Mouse (Mus musculus) G1E (cell line): ENCODE data around the gene Asns. TPM values are rescaled to one million over a fixed set of nuclear protein-coding genes. Genes with fewer than 3 reads are reported as not detected.

Source experiments
- ATAC-seq: 2 replicates; pipeline ENCODE4 v1.8.0; 2016; ENCODE audit warnings: mild to moderate bottlenecking; ENCODE audit not compliant: insufficient number of reproducible peaks, poor library complexity, low FRiP score, severe bottlenecking; ENCODE audit errors: extremely low read depth
- DNase-seq: peaks from one replicate; pipeline ENCODE4 v3.0.0; 2012; ENCODE audit warnings: low spot score
- H3K27me3 ChIP-seq: 2 replicates; pipeline ENCODE4 v1.6.1; 2012; ENCODE audit warnings: mild to moderate bottlenecking, low read length, inconsistent platforms; ENCODE audit not compliant: insufficient read depth
- H3K36me3 ChIP-seq: replicated peaks from 2 replicates; pipeline ENCODE3; 2012; ENCODE audit warnings: mild to moderate bottlenecking, inconsistent platforms
- H3K4me1 ChIP-seq: 2 replicates; pipeline ENCODE4 v1.6.1; 2012; ENCODE audit warnings: low read depth, low read length, inconsistent platforms, mixed read lengths; ENCODE audit not compliant: insufficient read depth
- H3K4me3 ChIP-seq: 2 replicates; pipeline ENCODE4 v1.5.1; 2012; ENCODE audit warnings: low read depth, mild to moderate bottlenecking, inconsistent platforms, low read length, moderate library complexity, mixed read lengths
- H3K9me3 ChIP-seq: replicated peaks from 2 replicates; pipeline ENCODE4 v1.6.1; 2012; ENCODE audit warnings: inconsistent platforms
- CTCF ChIP-seq: IDR thresholded peaks from 2 replicates; pipeline ENCODE4 v1.5.1; 2012; ENCODE audit warnings: low read depth, low read length, inconsistent platforms, mixed read lengths
- GATA1 ChIP-seq: IDR thresholded peaks from 2 replicates; pipeline ENCODE4 v1.6.1; 2012; ENCODE audit warnings: borderline replicate concordance, low read length, inconsistent platforms, mixed read lengths
- GATA2 ChIP-seq: IDR thresholded peaks from 2 replicates; pipeline ENCODE4 v1.6.1; 2012; ENCODE audit warnings: low read depth, low read length, inconsistent platforms, borderline replicate concordance
- POLR2AphosphoS5 ChIP-seq: IDR thresholded peaks from 2 replicates; pipeline ENCODE4 v1.6.1; 2012; ENCODE audit warnings: low read depth, low read length, inconsistent platforms; ENCODE audit not compliant: insufficient replicate concordance
- TAL1 ChIP-seq: conservative IDR thresholded peaks from 2 replicates; pipeline ENCODE4 v1.6.1; 2012; ENCODE audit warnings: low read depth, low read length, inconsistent platforms, mixed read lengths
- polyA plus RNA-seq: library from polyadenylated mRNA; stranded (reverse); fragments of >175 nt; gene quantifications from 2 replicates; pipeline ENCODE4 v1.2.3, GENCODE M21; 2012
- total RNA-seq, 2 experiments: library from RNA; stranded (forward) in 1 of 2; stranded (reverse) in 1 of 2; fragments of 200-1000 nt in 1 of 2; fragments of >200 nt in 1 of 2; fragmentation: Nextera tagmentation in 1 of 2; gene quantifications; 2 replicates each; pipeline ENCODE4 v1.2.3; 2014 to 2017

Asns gene
- total and polyA plus RNA-seq, 3 experiments, result 100 to 2,154 (median 621) TPM

- H3K27me3 ChIP-seq, result no peaks in the 10 kb centered on the region
- peaks cover 51% of the 10 kb centered on the region for H3K4me1 ChIP-seq
- TF ChIP-seq GATA2, result no peak
- TF ChIP-seq GATA1, result no peak
- TF ChIP-seq TAL1, result peak; percentile 90
- peak; percentile 78 for ATAC-seq
- H3K4me3 ChIP-seq, result peak overlapping the region; percentile 23; the same call in 1 of the 2 replicates
- no peaks in the 10 kb centered on the region for H3K36me3 ChIP-seq
- DNase-seq, result peak; percentile 62
- H3K9me3 ChIP-seq, result no peaks in the 10 kb centered on the region
Measured at GRCm38 (mm10) chr6:7697999-7698699, 5.1 kb upstream of the Asns start.

- peak; percentile 88 for TF ChIP-seq TAL1
- no peak for TF ChIP-seq CTCF
- no peaks in the 10 kb centered on the region for H3K9me3 ChIP-seq
- DNase-seq, result peak; percentile 15
- no peaks in the 10 kb centered on the region for H3K27me3 ChIP-seq
- H3K36me3 ChIP-seq, result no peaks in the 10 kb centered on the region
- peak; percentile 37 for ATAC-seq
- peak overlapping the region; percentile 57; the same call in 1 of the 2 replicates for H3K4me3 ChIP-seq
- H3K4me1 ChIP-seq, result peaks cover 52% of the 10 kb centered on the region
Measured at GRCm38 (mm10) chr6:7697077-7697643, 4.1 kb upstream of the Asns start.

- Histone ChIP-seq H3K9me3 (no peaks in the 10 kb centered on the region), H3K36me3 (no peaks in the 10 kb centered on the region), H3K4me1 (peaks cover 52% of the 10 kb centered on the region), H3K4me3 (peak overlapping the region; percentile 45; the same call in 1 of the 2 replicates), H3K27me3 (no peaks in the 10 kb centered on the region)
- TF ChIP-seq GATA1 (no peak), CTCF (no peak), TAL1 (no peak), GATA2 (no peak), POLR2AphosphoS5 (no peak)
- ATAC-seq (no peak), DNase-seq (no peak)
Measured at GRCm38 (mm10) chr6:7696641-7697040, 3.6 kb upstream of the Asns start.

- no peak overlapping the region for H3K4me3 ChIP-seq
- TF ChIP-seq GATA1 (no peak), POLR2AphosphoS5 (no peak), GATA2 (no peak), TAL1 (no peak), CTCF (no peak)
- H3K36me3 ChIP-seq, result peaks cover 3% of the 10 kb centered on the region
- DNase-seq (no peak), ATAC-seq (no peak)
- peaks cover 52% of the 10 kb centered on the region for H3K4me1 ChIP-seq
- no peaks in the 10 kb centered on the region for H3K9me3 ChIP-seq
- no peaks in the 10 kb centered on the region for H3K27me3 ChIP-seq
Measured at GRCm38 (mm10) chr6:7695901-7696300, 2.8 kb upstream of the Asns start.

- peaks cover 60% of the 10 kb centered on the region for H3K4me1 ChIP-seq
- no peak overlapping the region; the same call in 1 of the 2 replicates for H3K4me3 ChIP-seq
- TF ChIP-seq CTCF (no peak), TAL1 (no peak), GATA2 (no peak), GATA1 (no peak), POLR2AphosphoS5 (no peak)
- DNase-seq (no peak), ATAC-seq (no peak)
- no peaks in the 10 kb centered on the region for H3K27me3 ChIP-seq
- H3K36me3 ChIP-seq, result peaks cover 21% of the 10 kb centered on the region
- no peaks in the 10 kb centered on the region for H3K9me3 ChIP-seq
Measured at GRCm38 (mm10) chr6:7693666-7694065, 612 bp upstream of the Asns start.

GRCm38 (mm10) chr6:7692451-7692850, 603 bp downstream of the Asns start:
- peaks cover 58% of the 10 kb centered on the region for H3K4me1 ChIP-seq
- H3K4me3 ChIP-seq, result peak overlapping the region; percentile 95
- DNase-seq, result no peak
- TF ChIP-seq GATA2, result no peak
- no peak for TF ChIP-seq TAL1
- no peaks in the 10 kb centered on the region for H3K27me3 ChIP-seq
- H3K9me3 ChIP-seq, result no peaks in the 10 kb centered on the region
- no peak for ATAC-seq
- peaks cover 30% of the 10 kb centered on the region for H3K36me3 ChIP-seq

- Histone ChIP-seq H3K36me3 (peaks cover 34% of the 10 kb centered on the region), H3K9me3 (no peaks in the 10 kb centered on the region), H3K4me3 (peak overlapping the region; percentile 95), H3K4me1 (peaks cover 59% of the 10 kb centered on the region), H3K27me3 (no peaks in the 10 kb centered on the region)
- ATAC-seq (no peak), DNase-seq (no peak)
- TF ChIP-seq CTCF (no peak), TAL1 (no peak), GATA2 (no peak), GATA1 (no peak), POLR2AphosphoS5 (no peak)
Measured at GRCm38 (mm10) chr6:7692037-7692436, 1.0 kb downstream of the Asns start.
